Mouse (Mus musculus) midbrain, embryonic 14.5 days (tissue): ENCODE measurements around the gene Cdh23. TPM values are rescaled to one million over a fixed set of nuclear protein-coding genes. Genes with fewer than 3 reads are reported as not detected.

Source experiments
- ATAC-seq: fragments of 200-750 bp; cut with Nextera tagmentation; 2 replicates; pipeline ENCODE4 v1.8.0; 2017; ENCODE audit warnings: moderate number of reproducible peaks, moderate library complexity; ENCODE audit not compliant: low FRiP score, low TSS enrichment
- DNase-seq: peaks from one replicate; pipeline ENCODE4 v3.0.0-alpha.2; 2015
- H3K27ac ChIP-seq: fragments of 300-500 bp; sonication (generic); replicated peaks from 2 replicates; pipeline ENCODE4 v1.5.1; 2014; ENCODE audit warnings: mild to moderate bottlenecking, low read depth, low read length, moderate library complexity
- H3K27me3 ChIP-seq: fragments of 300-500 bp; sonication (generic); 2 replicates; pipeline ENCODE4 v1.6.1; 2014; ENCODE audit warnings: low read length, control low read depth, mixed read lengths; ENCODE audit not compliant: control insufficient read depth, insufficient read depth
- H3K36me3 ChIP-seq: fragments of 300-500 bp; sonication (generic); 2 replicates; pipeline ENCODE4 v1.6.1; 2014; ENCODE audit warnings: low read length, control low read depth; ENCODE audit not compliant: control insufficient read depth, insufficient read depth
- H3K4me1 ChIP-seq: fragments of 300-500 bp; sonication (generic); 2 replicates; pipeline ENCODE4 v1.6.1; 2014; ENCODE audit warnings: mild to moderate bottlenecking, antibody characterized with exemption, low read length, control low read depth; ENCODE audit not compliant: control insufficient read depth, insufficient read depth
- H3K4me2 ChIP-seq: fragments of 300-500 bp; sonication (generic); 2 replicates; pipeline ENCODE4 v1.6.1; 2014; ENCODE audit warnings: mild to moderate bottlenecking, low read length, moderate library complexity
- H3K4me3 ChIP-seq: fragments of 300-500 bp; sonication (generic); replicated peaks from 2 replicates; pipeline ENCODE4 v1.5.1; 2014; ENCODE audit warnings: low read depth, low read length
- H3K9ac ChIP-seq: fragments of 300-500 bp; sonication (generic); replicated peaks from 2 replicates; pipeline ENCODE4 v1.6.1; 2014; ENCODE audit warnings: mild to moderate bottlenecking, low read length, moderate library complexity
- H3K9me3 ChIP-seq: fragments of 300-500 bp; sonication (generic); 2 replicates; pipeline ENCODE4 v1.6.1; 2016; ENCODE audit warnings: low read length, control low read depth, mixed read lengths; ENCODE audit not compliant: control insufficient read depth
- WGBS: fragments of 180-500 bp; shearing (Covaris S2); extraction: QIAGEN DNeasy Blood & Tissue Kit; methylation state at CpG from one replicate; pipeline ENCODE4 v1.1.7; 2014; 5-methylcytosine and 5-hydroxymethylcytosine counted together
- polyA plus RNA-seq: library from polyadenylated mRNA; unstranded; fragments of >200 nt; fragmentation: Nextera tagmentation; extraction: Ambion mirVana; gene quantifications from 2 replicates; pipeline ENCODE4 v1.2.1, GENCODE M21; 2014

The Cdh23 gene
- polyA plus RNA-seq, 1 experiment from 2014 or later = 5.0 TPM

- Histone ChIP-seq H3K9ac (no peak overlapping the region), H3K4me1 (no peaks in the 10 kb centered on the region), H3K27me3 (no peaks in the 10 kb centered on the region), H3K4me2 (no peak overlapping the region), H3K4me3 (no peak overlapping the region), H3K9me3 (no peaks in the 10 kb centered on the region), H3K36me3 (no peaks in the 10 kb centered on the region), H3K27ac (no peak overlapping the region)
- DNase-seq (no peak), ATAC-seq (no peak)
- WGBS = 82% methylated on average over 4 of the region's 4 CpGs
Observed at GRCm38 (mm10) chr10:60677319-60677718, 19.0 kb downstream of the Cdh23 start.

- H3K9ac ChIP-seq = no peak overlapping the region
- no peak overlapping the region for H3K4me2 ChIP-seq
- no peaks in the 10 kb centered on the region for H3K9me3 ChIP-seq
- H3K4me1 ChIP-seq = no peaks in the 10 kb centered on the region
- DNase-seq (no peak), ATAC-seq (no peak)
- 82% methylated on average over 8 of the region's 8 CpGs for WGBS
- no peaks in the 10 kb centered on the region for H3K27me3 ChIP-seq
- H3K36me3 ChIP-seq = no peaks in the 10 kb centered on the region
- no peak overlapping the region for H3K27ac ChIP-seq
- H3K4me3 ChIP-seq = no peak overlapping the region
Observed at GRCm38 (mm10) chr10:60670166-60670565, 26.1 kb downstream of the Cdh23 start.

DNA sequence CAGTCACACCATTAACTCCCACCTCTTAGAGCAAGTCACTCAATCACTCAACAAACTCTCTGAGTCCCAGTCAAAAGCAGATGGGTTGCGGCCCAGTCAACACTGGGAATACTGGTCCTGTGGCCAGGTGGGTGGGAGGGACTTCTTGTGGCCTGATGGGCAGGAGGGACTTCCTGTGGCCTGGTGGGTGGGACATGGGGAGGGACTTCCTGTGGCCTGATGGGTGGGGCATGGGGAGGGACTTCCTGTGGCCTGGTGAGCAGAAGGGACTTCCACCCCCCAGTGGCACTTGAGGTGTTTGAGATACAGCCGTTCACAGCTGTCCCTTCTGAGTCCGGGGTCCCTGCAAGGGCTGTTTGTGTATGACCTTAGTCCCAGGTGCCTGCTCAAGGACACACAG, 27.7 kb downstream of the Cdh23 start:
- H3K9ac ChIP-seq = no peak overlapping the region
- H3K27me3 ChIP-seq = no peaks in the 10 kb centered on the region
- no peak overlapping the region for H3K4me2 ChIP-seq
- no peak overlapping the region for H3K4me3 ChIP-seq
- no peak for DNase-seq
- 90% methylated on average over 3 of the region's 3 CpGs for WGBS
- H3K9me3 ChIP-seq = no peaks in the 10 kb centered on the region
- no peak overlapping the region for H3K27ac ChIP-seq
- H3K36me3 ChIP-seq = no peaks in the 10 kb centered on the region
- no peaks in the 10 kb centered on the region for H3K4me1 ChIP-seq
- no peak for ATAC-seq

GRCm38 (mm10) chr10:60660986-60661385, 35.3 kb downstream of the Cdh23 start:
- Histone ChIP-seq H3K36me3 (no peaks in the 10 kb centered on the region), H3K4me1 (no peaks in the 10 kb centered on the region), H3K27me3 (no peaks in the 10 kb centered on the region), H3K4me3 (no peak overlapping the region), H3K9ac (no peak overlapping the region), H3K4me2 (no peak overlapping the region), H3K9me3 (no peaks in the 10 kb centered on the region), H3K27ac (no peak overlapping the region)
- DNase-seq (no peak), ATAC-seq (no peak)
- WGBS = 75% methylated on average over 9 of the region's 9 CpGs

DNA sequence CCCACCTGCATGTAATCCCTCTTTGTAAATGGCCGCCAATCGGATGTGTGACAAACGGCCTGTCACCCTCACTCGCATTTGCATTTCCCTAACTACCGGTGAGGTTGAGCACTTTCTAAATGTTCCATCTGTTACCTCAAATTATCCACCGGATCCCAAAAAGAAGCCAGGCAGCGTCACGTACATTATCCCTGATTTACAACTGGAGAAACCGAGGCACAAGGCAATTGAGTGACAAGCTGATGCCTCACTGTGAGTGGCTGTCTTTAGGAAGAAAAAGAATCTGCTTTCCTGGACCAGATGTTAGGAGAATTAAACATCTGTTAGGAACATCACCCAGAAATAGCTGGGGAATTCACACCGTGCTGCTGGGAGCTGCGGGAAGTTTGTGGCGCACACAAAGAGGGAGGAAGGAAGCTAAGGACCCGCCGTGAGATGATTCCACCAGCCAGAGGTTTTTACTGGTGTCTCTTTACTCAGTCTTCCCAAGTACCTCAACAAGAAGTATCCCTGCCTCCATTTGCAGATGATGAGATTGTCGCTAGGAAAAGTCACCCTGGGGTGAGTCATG, 36.8 kb downstream of the Cdh23 start:
- Histone ChIP-seq H3K4me1 (no peaks in the 10 kb centered on the region), H3K4me3 (no peak overlapping the region), H3K9me3 (no peaks in the 10 kb centered on the region), H3K4me2 (no peak overlapping the region), H3K9ac (no peak overlapping the region), H3K36me3 (no peaks in the 10 kb centered on the region), H3K27me3 (no peaks in the 10 kb centered on the region), H3K27ac (no peak overlapping the region)
- WGBS = 80% methylated on average over 15 of the region's 15 CpGs
- ATAC-seq = no peak
- DNase-seq = no peak

DNA sequence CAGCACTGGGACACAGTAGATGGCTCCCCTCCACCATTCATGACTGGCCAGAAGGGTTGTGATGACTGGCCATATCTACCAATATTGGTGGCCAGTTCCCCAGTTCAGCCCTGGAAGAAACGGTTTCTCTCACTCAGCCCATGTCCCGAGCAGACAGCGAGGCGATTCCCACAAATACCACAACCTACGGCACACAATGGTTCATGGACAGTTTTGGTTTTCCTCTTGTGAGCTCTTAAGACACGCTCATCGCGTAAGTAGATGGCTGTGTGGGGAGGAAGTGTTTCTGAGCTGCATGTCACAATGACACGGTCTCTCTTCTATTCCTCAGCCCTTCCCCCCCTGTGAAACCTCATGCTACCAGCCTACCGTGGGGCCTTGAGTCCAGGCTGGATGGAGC, 38.1 kb downstream of the Cdh23 start:
- H3K36me3 ChIP-seq = no peaks in the 10 kb centered on the region
- no peaks in the 10 kb centered on the region for H3K4me1 ChIP-seq
- no peak overlapping the region for H3K4me2 ChIP-seq
- no peak overlapping the region for H3K4me3 ChIP-seq
- no peak overlapping the region for H3K9ac ChIP-seq
- H3K9me3 ChIP-seq = no peaks in the 10 kb centered on the region
- H3K27ac ChIP-seq = no peak overlapping the region
- no peaks in the 10 kb centered on the region for H3K27me3 ChIP-seq
- 90% methylated on average over 10 of the region's 10 CpGs for WGBS
- ATAC-seq (no peak), DNase-seq (no peak)

DNA sequence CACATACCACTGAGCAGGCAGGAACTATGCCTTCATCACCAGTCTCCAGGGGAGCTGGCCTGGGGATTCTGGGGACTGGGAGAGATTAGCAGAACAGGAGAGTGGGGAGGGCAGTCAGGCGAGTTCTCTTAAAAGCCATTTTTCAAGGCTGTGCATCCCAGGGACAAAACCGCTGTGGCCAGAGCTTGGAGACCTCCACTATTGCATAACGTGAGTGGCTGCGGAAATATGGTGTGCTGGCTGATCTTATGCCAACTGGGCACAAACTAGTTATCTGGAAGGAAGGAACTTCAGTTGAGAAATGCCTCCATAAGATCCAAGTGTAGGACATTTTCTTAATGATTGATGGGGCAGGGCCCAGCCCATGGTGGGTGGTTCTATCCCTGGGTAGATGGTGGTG, 42.6 kb downstream of the Cdh23 start:
- H3K9ac ChIP-seq = no peak overlapping the region
- H3K4me2 ChIP-seq = no peak overlapping the region
- no peak overlapping the region for H3K27ac ChIP-seq
- ATAC-seq (no peak), DNase-seq (no peak)
- no peaks in the 10 kb centered on the region for H3K36me3 ChIP-seq
- no peaks in the 10 kb centered on the region for H3K4me1 ChIP-seq
- no peaks in the 10 kb centered on the region for H3K27me3 ChIP-seq
- no peaks in the 10 kb centered on the region for H3K9me3 ChIP-seq
- WGBS = 87% methylated on average over 4 of the region's 4 CpGs
- no peak overlapping the region for H3K4me3 ChIP-seq

- DNase-seq (no peak), ATAC-seq (no peak)
Observed at GRCm38 (mm10) chr10:60653106-60653505, 43.2 kb downstream of the Cdh23 start.

GRCm38 (mm10) chr10:60644079-60644641, 52.1 kb downstream of the Cdh23 start:
- no peaks in the 10 kb centered on the region for H3K27me3 ChIP-seq
- H3K9ac ChIP-seq = no peak overlapping the region
- no peaks in the 10 kb centered on the region for H3K9me3 ChIP-seq
- DNase-seq (no peak), ATAC-seq (no peak)
- H3K4me2 ChIP-seq = no peak overlapping the region
- no peaks in the 10 kb centered on the region for H3K36me3 ChIP-seq
- no peak overlapping the region for H3K27ac ChIP-seq
- H3K4me1 ChIP-seq = 0 out of 2 replicates have a peak, but pooled peaks cover 4% of the 10 kb centered on the region
- WGBS = 75% methylated on average over 14 of the region's 14 CpGs
- H3K4me3 ChIP-seq = no peak overlapping the region

More at GRCm38 (mm10) chr10:60653106-60653505, 43.2 kb downstream of the Cdh23 start:
- Histone ChIP-seq H3K9ac (no peak overlapping the region), H3K9me3 (no peaks in the 10 kb centered on the region), H3K4me3 (no peak overlapping the region), H3K4me1 (no peaks in the 10 kb centered on the region), H3K27me3 (no peaks in the 10 kb centered on the region), H3K27ac (no peak overlapping the region), H3K4me2 (no peak overlapping the region), H3K36me3 (no peaks in the 10 kb centered on the region)
- WGBS = 89% methylated on average over 10 of the region's 10 CpGs
